Mouse (Mus musculus) midbrain, embryonic 11.5 days (tissue): ENCODE data around the gene Prrxl1. TPM values are rescaled to one million over a fixed set of nuclear protein-coding genes. Genes with fewer than 3 reads are reported as not detected.

Source experiments
- ATAC-seq: fragments of 200-750 bp; cut with Nextera tagmentation; 2 replicates; pipeline ENCODE4 v1.8.0; 2017; ENCODE audit warnings: moderate TSS enrichment, moderate library complexity; ENCODE audit not compliant: low FRiP score
- DNase-seq: peaks from one replicate; pipeline ENCODE4 v3.0.0; 2015; ENCODE audit warnings: low spot score; ENCODE audit errors: missing footprints
- H3K27ac ChIP-seq: fragments of 300-500 bp; sonication (generic); 2 replicates; pipeline ENCODE4 v1.5.1; 2014; ENCODE audit warnings: low read depth, low read length
- H3K27me3 ChIP-seq: fragments of 300-500 bp; sonication (generic); 2 replicates; pipeline ENCODE4 v1.6.1; 2014; ENCODE audit warnings: mild to moderate bottlenecking, low read length, moderate library complexity, mixed read lengths; ENCODE audit not compliant: control insufficient read depth, insufficient read depth
- H3K36me3 ChIP-seq: fragments of 300-500 bp; sonication (generic); 2 replicates; pipeline ENCODE4 v1.6.1; 2014; ENCODE audit warnings: mild to moderate bottlenecking, low read length, moderate library complexity, mixed read lengths; ENCODE audit not compliant: control insufficient read depth, insufficient read depth
- H3K4me1 ChIP-seq: fragments of 300-500 bp; sonication (generic); 2 replicates; pipeline ENCODE4 v1.6.1; 2014; ENCODE audit warnings: low read length; ENCODE audit not compliant: control insufficient read depth, insufficient read depth
- H3K4me2 ChIP-seq: fragments of 300-500 bp; sonication (generic); 2 replicates; pipeline ENCODE4 v1.6.1; 2014; ENCODE audit warnings: mild to moderate bottlenecking, moderate library complexity
- H3K4me3 ChIP-seq: fragments of 300-500 bp; sonication (generic); 2 replicates; pipeline ENCODE4 v1.5.1; 2014; ENCODE audit warnings: low read depth, low read length
- H3K9ac ChIP-seq: fragments of 300-500 bp; sonication (generic); 2 replicates; pipeline ENCODE4 v1.6.1; 2014; ENCODE audit warnings: low read length
- H3K9me3 ChIP-seq: fragments of 300-500 bp; sonication (generic); 2 replicates; pipeline ENCODE4 v1.6.1; 2016; ENCODE audit warnings: low read length; ENCODE audit not compliant: control insufficient read depth
- WGBS: fragments of 180-500 bp; shearing (Covaris S2); extraction: QIAGEN DNeasy Blood & Tissue Kit; methylation state at CpG from one replicate; pipeline ENCODE4 v1.1.7; 2014; 5-methylcytosine and 5-hydroxymethylcytosine counted together
- polyA plus RNA-seq: library from polyadenylated mRNA; unstranded; fragments of >200 nt; fragmentation: Nextera tagmentation; extraction: Ambion mirVana; gene quantifications from 2 replicates; pipeline ENCODE4 v1.2.1, GENCODE M21; 2014

The Prrxl1 gene
- polyA plus RNA-seq, 1 experiment from 2014 or later: 9.8 TPM

DNA sequence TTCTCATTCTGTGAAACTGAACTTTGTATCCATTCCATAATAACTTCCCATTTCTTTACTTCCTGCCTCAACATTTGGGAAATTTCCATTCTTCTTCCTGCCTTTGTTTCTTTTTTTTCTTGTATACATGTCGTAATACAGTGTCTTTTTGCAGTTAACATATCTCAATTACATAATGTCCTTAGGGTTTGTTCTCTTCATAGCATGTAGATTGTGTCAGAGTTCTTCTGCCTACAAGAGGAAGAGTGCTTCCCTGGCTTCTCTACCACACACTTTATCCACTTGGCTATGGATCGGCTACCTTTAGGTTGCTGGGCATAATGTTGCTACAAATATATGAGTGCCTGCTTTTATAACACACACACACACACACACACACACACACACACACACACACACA lies 96.7 kb downstream of the Prrxl1 start:
- 93% methylated on average over 2 of the region's 2 CpGs for WGBS
- H3K9me3 ChIP-seq: no peaks in the 10 kb centered on the region
- no peak overlapping the region for H3K4me2 ChIP-seq
- ATAC-seq (no peak), DNase-seq (no peak)
- H3K36me3 ChIP-seq: no peaks in the 10 kb centered on the region
- no peak overlapping the region for H3K27ac ChIP-seq
- H3K9ac ChIP-seq: no peak overlapping the region
- H3K4me3 ChIP-seq: no peak overlapping the region
- H3K27me3 ChIP-seq: no peaks in the 10 kb centered on the region
- no peaks in the 10 kb centered on the region for H3K4me1 ChIP-seq

DNA sequence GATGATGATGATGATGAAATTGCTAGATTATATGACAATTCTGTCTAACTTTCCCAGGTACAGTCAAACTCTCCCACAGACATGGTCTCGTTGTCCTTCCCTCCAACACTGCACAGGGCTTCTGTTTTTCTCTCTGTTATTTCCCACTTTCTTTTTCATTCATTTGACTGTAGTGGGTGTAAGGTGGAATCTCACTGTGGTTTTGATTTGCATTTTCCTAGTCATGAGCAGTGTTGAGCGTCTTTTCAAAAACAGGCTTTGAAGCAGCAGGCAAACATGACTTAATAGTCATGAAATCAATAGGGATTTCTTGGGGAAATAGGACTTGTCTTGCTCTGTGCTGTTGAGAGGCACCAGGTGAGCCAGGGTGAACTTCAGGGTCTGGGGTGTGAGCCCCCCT lies 97.1 kb downstream of the Prrxl1 start:
- Histone ChIP-seq H3K36me3 (no peaks in the 10 kb centered on the region), H3K4me2 (no peak overlapping the region), H3K27ac (no peak overlapping the region), H3K27me3 (no peaks in the 10 kb centered on the region), H3K4me1 (no peaks in the 10 kb centered on the region), H3K9ac (no peak overlapping the region), H3K4me3 (no peak overlapping the region), H3K9me3 (no peaks in the 10 kb centered on the region)
- WGBS: 84% methylated on average over 2 of the region's 2 CpGs
- no peak for DNase-seq
- ATAC-seq: no peak

GRCm38 (mm10) chr14:32697774-32698173 lies 98.6 kb downstream of the Prrxl1 start:
- Histone ChIP-seq H3K27me3 (no peaks in the 10 kb centered on the region), H3K9ac (no peak overlapping the region), H3K36me3 (no peaks in the 10 kb centered on the region), H3K27ac (no peak overlapping the region), H3K4me3 (no peak overlapping the region), H3K4me1 (no peaks in the 10 kb centered on the region), H3K9me3 (no peaks in the 10 kb centered on the region), H3K4me2 (no peak overlapping the region)
- no peak for DNase-seq
- ATAC-seq: no peak
- 89% methylated on average over 8 of the region's 8 CpGs for WGBS

DNA sequence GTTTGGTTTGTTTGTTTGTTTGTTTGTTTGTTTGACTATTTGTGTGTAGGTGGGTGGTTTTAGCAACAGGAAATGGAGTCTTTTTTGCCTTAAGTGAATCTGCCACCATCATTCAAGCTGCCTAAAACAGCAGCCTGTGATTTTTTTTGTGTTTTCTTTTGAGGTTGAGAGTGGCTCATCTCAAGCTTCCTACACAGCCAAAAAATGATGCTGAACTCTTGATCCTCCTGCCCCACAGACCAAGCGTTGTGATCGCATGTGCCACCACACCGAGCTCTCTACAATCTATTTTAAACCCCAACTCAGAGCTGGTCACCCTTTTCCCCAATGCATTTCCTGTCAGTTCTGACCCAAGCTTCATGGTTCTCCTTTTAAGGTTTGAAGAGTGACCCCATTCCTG lies 99.3 kb downstream of the Prrxl1 start:
- DNase-seq (peak; percentile 68), ATAC-seq (no peak)
- H3K9me3 ChIP-seq: no peaks in the 10 kb centered on the region
- H3K27me3 ChIP-seq: no peaks in the 10 kb centered on the region
- no peaks in the 10 kb centered on the region for H3K4me1 ChIP-seq
- WGBS: 89% methylated on average over 3 of the region's 3 CpGs
- H3K4me2 ChIP-seq: no peak overlapping the region
- no peak overlapping the region for H3K4me3 ChIP-seq
- H3K36me3 ChIP-seq: no peaks in the 10 kb centered on the region
- no peak overlapping the region for H3K27ac ChIP-seq
- H3K9ac ChIP-seq: no peak overlapping the region

Other genes with a start within 250 kb of the Prrxl1 start
- gene 1700024G13Rik, start 211.0 kb upstream of the Prrxl1 start, polyA plus RNA-seq: 0.19 TPM in 1 of 2 replicates, not detected in the other
- 0.19 and 0.59 TPM in 2 replicates for gene Slc18a3, start 134.6 kb upstream of the Prrxl1 start, polyA plus RNA-seq
- gene Chat, start 133.4 kb upstream of the Prrxl1 start, polyA plus RNA-seq: 0.11 TPM in 1 of 2 replicates, not detected in the other
- 29.3 and 30.1 TPM in 2 replicates for gene Ercc6, start 85.9 kb upstream of the Prrxl1 start, polyA plus RNA-seq
- not detected in 2 replicates for gene 3425401B19Rik, start 85.9 kb downstream of the Prrxl1 start, polyA plus RNA-seq
- 0.57 and 0.72 TPM in 2 replicates for gene Tmem273, start 186.6 kb downstream of the Prrxl1 start, polyA plus RNA-seq
- gene Fam170b, start 234.6 kb downstream of the Prrxl1 start, polyA plus RNA-seq: not detected in 2 replicates